Mouse (Mus musculus): Measurements from ENCODE around the gene 4921507P07Rik.
"Not testable (repeated sequence)": the region's sequence is repeated elsewhere in the genome, so short reads cannot be mapped to it uniquely, and the experiment has no call there.

Gene 4921507P07Rik

DNA sequence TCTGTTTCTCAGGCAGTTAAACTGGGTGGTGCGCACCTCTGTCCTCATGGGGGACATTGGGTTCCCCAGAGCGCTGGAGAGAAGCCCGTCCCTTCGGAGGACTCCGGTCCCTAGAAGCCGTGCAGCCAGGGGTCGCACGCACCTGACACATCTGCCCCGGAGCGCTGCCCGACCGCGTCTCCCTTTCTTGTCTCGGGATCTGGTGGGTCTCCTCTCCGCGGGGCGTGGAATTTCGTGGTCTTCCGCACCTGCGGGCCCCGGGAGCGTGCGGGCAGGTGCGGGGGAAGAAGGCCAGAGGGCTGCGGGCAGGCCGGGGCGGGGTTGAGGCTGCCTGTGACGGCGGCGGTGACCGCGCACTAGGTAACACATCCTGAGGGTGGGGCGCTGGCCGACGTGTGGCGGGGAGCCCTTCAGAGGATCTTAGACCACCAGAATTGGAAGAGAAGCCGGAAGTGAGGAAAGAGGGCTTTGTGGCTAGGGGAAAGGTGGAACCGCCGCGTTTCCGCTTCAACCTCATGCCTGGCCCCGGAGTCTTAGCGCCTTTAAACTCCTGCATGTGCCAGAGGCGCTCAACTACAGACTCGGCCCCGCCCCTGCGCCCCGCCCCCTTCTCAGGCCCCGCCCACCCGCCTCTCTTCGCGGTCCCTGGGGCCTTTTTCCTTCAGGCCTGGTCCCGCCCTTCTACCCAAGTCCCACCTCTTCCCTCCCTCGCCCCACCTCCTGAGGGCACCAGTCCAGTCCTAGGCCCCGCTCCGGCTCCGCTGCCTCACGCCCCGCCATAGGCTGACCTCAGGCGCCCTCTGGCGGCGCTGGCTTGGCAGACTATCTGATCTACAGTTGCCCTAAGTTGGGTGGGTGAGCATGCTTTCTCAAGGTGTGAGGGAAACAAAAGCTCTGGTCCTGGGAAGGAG, at the start of gene 4921507P07Rik:
4921507P07Rik (minus strand) TSS at position 332 of the 911 bp plus-strand sequence.
- DNase-seq (ENCODE audit: inconsistent age in 2 of 2, low spot score in 1 of 2) = peak; percentile 97 to 99

DNA sequence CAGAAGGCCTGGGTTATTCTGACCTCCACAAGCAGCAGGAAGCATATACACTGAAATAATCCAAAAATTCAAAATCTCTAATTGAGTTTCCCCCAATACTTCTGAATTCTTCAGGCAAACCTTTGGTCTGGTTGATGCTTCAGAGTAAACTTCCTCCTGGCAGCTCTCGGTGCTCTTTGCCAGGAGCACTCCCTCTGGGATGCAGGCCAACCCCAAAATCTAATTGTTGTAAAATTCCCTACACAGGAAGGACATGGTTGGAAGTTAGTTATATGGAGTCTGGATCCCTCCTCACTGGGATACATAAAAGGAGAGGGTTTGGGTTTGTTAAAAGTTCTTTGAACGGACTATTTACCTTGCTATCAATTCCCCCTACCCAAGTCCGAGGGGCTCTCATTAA, 48.3 kb upstream of the 4921507P07Rik start:
- no peak for DNase-seq (ENCODE audit: inconsistent age in 2 of 2, low spot score in 1 of 2)

DNA sequence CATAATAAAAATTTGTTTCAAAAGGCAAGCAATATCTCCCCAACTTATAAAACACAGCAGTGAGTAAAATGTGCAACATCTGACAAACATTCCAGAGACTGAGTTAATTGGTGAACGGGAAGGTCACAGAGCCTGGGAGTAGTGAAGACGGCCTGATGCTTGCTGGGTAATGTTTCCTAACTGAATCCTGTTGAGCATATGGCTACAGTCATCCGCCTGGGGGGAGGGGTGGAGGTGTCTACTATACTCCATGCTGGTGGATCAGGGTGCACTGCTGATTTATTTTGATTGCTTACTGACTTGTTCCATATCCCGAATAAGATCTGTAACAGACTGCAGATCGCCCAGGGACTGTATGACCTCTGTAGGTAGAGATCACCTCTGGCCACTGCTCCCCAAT, 45.5 kb upstream of the 4921507P07Rik start:
- no peak for DNase-seq (ENCODE audit: inconsistent age in 2 of 2, low spot score in 1 of 2)

- peak in 1 of 2 experiments; percentile 48 for DNase-seq (ENCODE audit: inconsistent age in 2 of 2, low spot score in 1 of 2)
Measured at GRCm38 (mm10) chr6:50640377-50640776, 43.9 kb upstream of the 4921507P07Rik start.

DNA sequence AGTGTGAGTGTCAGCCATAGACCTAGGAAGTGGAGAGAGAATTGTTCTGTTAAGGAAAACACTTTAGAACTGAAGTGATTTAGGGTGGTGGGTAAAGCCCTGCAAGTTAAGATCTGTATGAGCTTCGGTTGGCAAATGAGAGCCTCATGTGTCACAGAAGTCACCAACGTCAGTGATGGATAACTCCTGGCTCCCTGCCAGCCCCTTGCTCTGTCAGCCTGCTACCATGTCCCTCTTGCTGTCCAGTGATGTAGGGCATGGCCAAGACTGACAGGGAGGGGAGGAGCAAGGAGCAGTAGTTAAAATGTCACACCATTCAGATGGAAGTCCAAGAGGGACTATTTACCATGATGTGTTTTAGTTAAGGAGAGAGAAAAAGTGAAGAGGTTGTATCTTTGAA, 43.2 kb upstream of the 4921507P07Rik start:
- peak; percentile 10 to 53 for DNase-seq (ENCODE audit: inconsistent age in 2 of 2, low spot score in 1 of 2)

DNA sequence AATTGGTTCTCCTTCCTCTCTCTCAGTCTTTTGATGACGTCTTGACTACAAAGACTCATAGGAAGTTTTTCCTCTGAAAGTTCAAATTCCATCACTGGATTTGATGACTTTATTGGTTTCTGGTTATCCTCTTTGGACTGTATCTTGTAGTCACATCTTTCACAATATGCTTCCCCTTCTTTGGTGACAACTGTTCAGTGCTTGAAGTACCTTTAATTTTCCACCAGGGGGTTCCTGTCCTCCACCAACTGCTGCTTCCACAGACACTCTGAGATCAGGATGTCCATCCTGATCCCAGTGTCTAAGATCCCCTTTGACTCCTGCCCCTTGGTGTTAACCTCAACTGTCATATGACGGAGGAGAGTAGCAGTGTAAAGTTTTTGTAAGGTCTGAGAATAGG, 29.7 kb upstream of the 4921507P07Rik start:
- not testable (repeated sequence) for DNase-seq (ENCODE audit: inconsistent age in 2 of 2, low spot score in 1 of 2)

DNA sequence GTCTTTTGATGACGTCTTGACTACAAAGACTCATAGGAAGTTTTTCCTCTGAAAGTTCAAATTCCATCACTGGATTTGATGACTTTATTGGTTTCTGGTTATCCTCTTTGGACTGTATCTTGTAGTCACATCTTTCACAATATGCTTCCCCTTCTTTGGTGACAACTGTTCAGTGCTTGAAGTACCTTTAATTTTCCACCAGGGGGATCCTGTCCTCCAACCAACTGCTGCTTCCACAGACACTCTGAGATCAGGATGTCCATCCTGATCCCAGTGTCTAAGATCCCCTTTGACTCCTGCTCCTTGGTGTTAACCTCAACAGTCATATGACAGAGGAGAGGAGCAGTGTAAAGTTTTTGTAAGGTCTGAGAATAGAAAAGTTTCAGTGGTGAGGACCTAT, 21.8 kb upstream of the 4921507P07Rik start:
- not testable (repeated sequence) for DNase-seq (ENCODE audit: inconsistent age in 2 of 2, low spot score in 1 of 2)

GRCm38 (mm10) chr6:50601620-50602019, 5.2 kb upstream of the 4921507P07Rik start:
- DNase-seq (ENCODE audit: inconsistent age in 2 of 2, low spot score in 1 of 2) = peak in 1 of 2 experiments; percentile 50

DNA sequence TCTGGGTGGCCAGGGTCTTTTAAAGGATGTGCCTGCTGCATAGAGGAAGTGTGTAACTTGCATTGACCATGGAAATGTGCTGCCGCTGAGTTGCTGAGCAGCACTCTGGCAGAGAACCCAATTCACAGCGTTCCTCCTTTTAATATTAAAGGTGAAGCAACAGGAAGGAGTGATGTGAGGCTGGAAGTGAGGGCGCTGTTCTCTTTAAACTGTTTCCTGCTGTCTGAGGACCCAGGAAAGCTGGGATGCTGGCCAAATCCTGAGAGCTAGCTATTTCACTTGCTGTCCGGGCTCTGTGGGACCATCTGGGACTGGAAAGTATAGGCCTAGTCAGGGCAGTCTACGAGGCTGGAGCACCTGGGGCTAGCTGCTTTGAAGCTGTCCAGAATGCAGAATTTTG, 2.1 kb upstream of the 4921507P07Rik start:
- peak in 1 of 2 experiments; percentile 42 for DNase-seq (ENCODE audit: inconsistent age in 2 of 2, low spot score in 1 of 2)

GRCm38 (mm10) chr6:50594372-50594771, 2.1 kb downstream of the 4921507P07Rik start:
- no peak for DNase-seq (ENCODE audit: inconsistent age in 2 of 2, low spot score in 1 of 2)

DNA sequence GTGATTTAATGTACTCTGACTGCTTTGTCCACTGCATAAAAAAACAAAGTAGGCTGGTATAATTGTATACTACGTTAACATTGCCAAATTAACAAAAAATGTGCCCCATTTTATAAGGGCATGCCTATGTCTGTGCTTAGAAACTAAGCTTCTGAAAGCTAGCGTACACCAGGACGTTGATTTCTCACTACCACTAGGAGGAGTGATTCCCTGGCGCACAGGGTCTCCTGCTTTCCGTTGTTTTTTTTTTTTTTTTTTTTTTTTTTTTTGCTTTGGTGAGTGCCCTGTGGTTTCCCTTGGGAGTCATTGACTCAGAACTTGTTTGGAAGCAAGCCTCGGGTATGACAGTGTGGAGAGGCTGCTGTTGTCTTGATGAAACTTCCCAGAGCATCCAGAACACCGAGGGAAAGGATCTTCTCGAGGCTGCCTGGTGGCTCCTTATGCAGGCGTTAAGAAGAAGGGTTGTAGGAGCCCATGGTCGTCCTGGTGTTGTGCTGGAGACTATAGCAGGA, 3.0 kb downstream of the 4921507P07Rik start:
- DNase-seq (ENCODE audit: inconsistent age in 2 of 2, low spot score in 1 of 2) = no peak

DNA sequence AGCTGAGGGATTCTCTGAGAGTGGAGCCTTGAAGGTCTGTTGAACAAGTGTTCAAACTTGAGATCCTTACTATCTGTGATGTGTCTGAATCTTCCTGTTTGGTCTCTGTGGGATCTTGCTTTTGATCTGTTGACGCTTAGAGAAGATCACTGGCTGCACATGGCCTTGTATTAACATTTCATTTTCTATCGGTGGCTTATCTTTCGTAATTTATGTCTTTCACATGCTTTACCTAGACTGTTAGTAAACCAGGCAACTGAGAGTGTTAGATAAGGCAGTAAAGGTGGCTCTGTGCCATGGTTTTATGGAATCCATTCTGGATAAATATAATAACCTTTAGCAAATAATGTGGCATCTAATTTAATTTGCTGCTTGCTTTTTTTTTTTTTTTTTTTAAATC, 6.2 kb downstream of the 4921507P07Rik start:
- DNase-seq (ENCODE audit: inconsistent age in 2 of 2, low spot score in 1 of 2) = no peak

GRCm38 (mm10) chr6:50588251-50588650, 8.2 kb downstream of the 4921507P07Rik start:
- peak in 1 of 2 experiments; percentile 85 for DNase-seq (ENCODE audit: inconsistent age in 2 of 2, low spot score in 1 of 2)

DNA sequence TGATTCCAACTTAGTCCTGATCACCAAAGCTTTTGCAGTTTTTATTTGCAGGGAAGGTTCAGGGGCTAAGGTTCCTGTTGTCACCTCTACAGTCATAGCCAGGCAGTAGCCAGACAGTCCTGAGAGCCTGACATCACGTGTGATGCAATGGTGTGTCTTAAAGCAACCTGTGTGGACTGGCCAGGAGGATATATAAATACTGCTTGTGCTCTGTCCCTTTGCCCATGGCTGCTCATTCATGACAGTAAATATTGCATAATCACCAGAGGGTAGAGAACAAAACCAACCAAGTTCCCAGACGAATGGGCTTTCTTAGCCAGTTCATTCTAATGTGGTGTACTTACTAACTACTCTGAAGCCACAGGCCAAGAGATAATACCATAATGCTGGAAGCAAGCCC, 9.0 kb downstream of the 4921507P07Rik start:
- no peak for DNase-seq (ENCODE audit: inconsistent age in 2 of 2, low spot score in 1 of 2)

GRCm38 (mm10) chr6:50586316-50586715, 10.1 kb downstream of the 4921507P07Rik start:
- DNase-seq (ENCODE audit: inconsistent age in 2 of 2, low spot score in 1 of 2) = no peak

DNA sequence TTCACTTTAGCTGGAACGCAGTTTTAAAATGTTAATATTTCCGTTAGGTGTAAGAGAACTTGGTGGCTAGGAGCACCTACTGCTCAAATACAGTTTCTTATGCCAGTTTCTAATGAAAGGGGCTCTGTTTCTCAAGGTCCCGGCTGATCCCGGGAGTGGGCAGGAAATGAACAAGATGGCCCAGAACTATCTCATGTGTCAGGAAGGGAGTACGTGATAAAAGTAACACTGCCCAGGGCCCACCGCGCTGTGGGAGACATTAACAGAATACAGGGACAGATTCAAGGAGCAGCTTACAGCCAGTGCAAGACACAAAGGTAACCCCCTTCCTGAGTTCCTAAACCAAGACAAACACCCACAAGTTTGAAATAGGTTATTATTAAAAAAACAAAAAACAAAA, 10.7 kb downstream of the 4921507P07Rik start:
- no peak for DNase-seq (ENCODE audit: inconsistent age in 2 of 2, low spot score in 1 of 2)

GRCm38 (mm10) chr6:50571661-50572060, 24.8 kb downstream of the 4921507P07Rik start:
- no peak for DNase-seq (ENCODE audit: inconsistent age in 2 of 2, low spot score in 1 of 2)

DNA sequence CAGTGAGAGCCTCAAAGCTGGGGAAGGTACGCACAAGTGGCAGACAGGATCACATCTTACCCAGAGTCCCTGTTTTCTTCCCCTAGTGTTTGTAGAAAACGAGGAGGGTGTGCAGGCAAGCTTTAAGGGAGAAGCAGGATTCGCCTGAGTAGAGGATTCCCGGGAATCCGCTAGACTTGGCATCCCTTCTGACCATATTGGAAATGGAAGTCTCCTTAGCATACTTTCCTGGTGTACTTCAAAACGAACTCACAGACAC, 29.5 kb downstream of the 4921507P07Rik start:
- DNase-seq (ENCODE audit: inconsistent age in 2 of 2, low spot score in 1 of 2) = no peak

GRCm38 (mm10) chr6:50566141-50566996, 30.1 kb downstream of the 4921507P07Rik start, which contains the start of gene Cycs:
Cycs (minus strand) TSS chr6:50566538.
- peak; percentile 99 to 100 for DNase-seq (ENCODE audit: inconsistent age in 2 of 2, low spot score in 1 of 2)

- DNase-seq (ENCODE audit: inconsistent age in 2 of 2, low spot score in 1 of 2) = no peak
Measured at GRCm38 (mm10) chr6:50563651-50564050, 32.8 kb downstream of the 4921507P07Rik start.

GRCm38 (mm10) chr6:50562421-50562820, 34.0 kb downstream of the 4921507P07Rik start:
- DNase-seq (ENCODE audit: inconsistent age in 2 of 2, low spot score in 1 of 2) = no peak

DNA sequence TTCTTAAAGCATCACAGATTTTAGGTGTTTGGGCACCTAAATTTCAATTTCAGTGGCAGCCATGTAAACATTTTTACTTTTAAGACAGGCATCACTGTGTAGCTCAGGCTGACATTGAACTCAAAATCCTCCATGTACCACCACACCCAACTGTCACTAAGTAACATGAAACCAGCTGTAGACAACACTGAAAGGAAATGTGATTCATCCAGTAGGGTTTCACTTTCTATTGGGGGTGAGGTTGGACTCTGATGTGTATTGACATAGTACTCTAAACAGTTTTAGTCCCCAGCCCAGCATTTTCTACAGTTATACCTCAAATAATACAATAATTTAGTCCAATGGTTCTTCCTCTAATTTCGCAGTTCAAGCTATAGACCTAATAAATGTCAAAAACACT, 35.7 kb downstream of the 4921507P07Rik start:
- no peak for DNase-seq (ENCODE audit: inconsistent age in 2 of 2, low spot score in 1 of 2)
